Mouse (Mus musculus) megakaryocyte, embryonic 14.5 days (primary cell): Measurements from ENCODE around the gene Gfra1. TPM values are rescaled to one million over a fixed set of nuclear protein-coding genes. Genes with fewer than 3 reads are reported as not detected.

Experiments
- H3K27me3 ChIP-seq: replicated peaks from 2 replicates; pipeline ENCODE3; 2012; ENCODE audit warnings: inconsistent platforms
- H3K36me3 ChIP-seq: replicated peaks from 2 replicates; pipeline ENCODE3; 2012; ENCODE audit warnings: low read length, inconsistent platforms, mixed read lengths
- H3K4me1 ChIP-seq: 2 replicates; pipeline ENCODE4 v1.6.1; 2012; ENCODE audit warnings: inconsistent platforms
- H3K4me3 ChIP-seq: replicated peaks from 2 replicates; pipeline ENCODE3; 2012; ENCODE audit warnings: moderate library complexity, mild to moderate bottlenecking, inconsistent platforms
- H3K9me3 ChIP-seq: 2 replicates; pipeline ENCODE4 v1.6.1; 2012; ENCODE audit warnings: inconsistent platforms
- FLI1 ChIP-seq: IDR thresholded peaks from 2 replicates; pipeline ENCODE4 v1.6.1; 2012; ENCODE audit warnings: low read length, inconsistent platforms, mixed read lengths
- GATA1 ChIP-seq: IDR thresholded peaks from 3 replicates; pipeline ENCODE4 v1.6.1; 2012; ENCODE audit warnings: mixed read lengths, low read length, inconsistent platforms, borderline replicate concordance
- polyA plus RNA-seq: library from polyadenylated mRNA; stranded (reverse); fragments of >175 nt; gene quantifications from 2 replicates; pipeline ENCODE4 v1.2.3, GENCODE M21; 2012; ENCODE audit warnings: low replicate concordance; ENCODE audit not compliant: insufficient read depth

Gene Gfra1
- polyA plus RNA-seq, 1 experiment, result not detected

DNA sequence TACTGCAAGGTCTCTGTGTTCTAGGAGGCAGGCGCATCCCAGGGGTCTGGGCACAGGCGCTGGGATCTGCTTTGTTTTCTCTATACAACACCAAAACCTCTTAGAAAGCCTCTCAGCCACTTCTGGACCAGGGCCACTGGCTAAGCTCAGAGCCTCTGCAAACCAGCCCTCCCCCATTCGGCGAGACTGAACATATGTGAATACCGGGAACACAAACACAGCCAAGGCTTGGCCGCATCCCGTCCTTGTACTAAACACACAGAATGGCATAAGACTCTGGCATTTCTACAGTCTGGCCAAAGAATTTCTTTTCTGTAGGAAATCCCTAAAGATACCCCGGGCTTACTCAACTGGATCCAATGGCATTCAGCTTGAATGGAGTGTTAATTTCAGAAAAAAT lies 183.9 kb downstream of the Gfra1 start:
- Histone ChIP-seq H3K36me3 (no peaks in the 10 kb centered on the region), H3K4me1 (no peaks in the 10 kb centered on the region), H3K9me3 (no peaks in the 10 kb centered on the region; the same call in 1 of the 2 replicates), H3K27me3 (peaks cover 2% of the 10 kb centered on the region), H3K4me3 (no peak overlapping the region)
- TF ChIP-seq FLI1, result no peak
- no peak for TF ChIP-seq GATA1

DNA sequence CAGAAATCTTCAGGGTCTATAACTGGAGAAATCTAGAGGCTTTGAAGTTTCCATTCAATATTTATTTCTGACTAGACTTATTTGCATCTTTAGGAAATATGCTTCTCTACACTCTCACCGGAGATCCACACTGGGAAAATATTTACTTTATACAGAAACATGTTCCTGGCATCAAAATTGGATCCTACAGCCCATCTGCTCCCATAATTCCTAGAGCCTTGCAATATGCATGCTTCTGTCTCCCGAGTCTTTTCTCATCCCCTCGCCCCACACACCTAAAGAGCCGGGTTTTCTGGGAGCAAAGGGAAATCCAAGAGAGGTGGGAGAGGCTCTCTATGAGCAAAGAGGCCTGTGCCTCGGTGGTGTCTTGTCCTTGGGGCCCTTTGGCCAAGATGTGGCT lies 184.9 kb downstream of the Gfra1 start:
- Histone ChIP-seq H3K27me3 (peaks cover 2% of the 10 kb centered on the region), H3K9me3 (no peaks in the 10 kb centered on the region; the same call in 1 of the 2 replicates), H3K36me3 (no peaks in the 10 kb centered on the region), H3K4me3 (no peak overlapping the region), H3K4me1 (no peaks in the 10 kb centered on the region)
- TF ChIP-seq GATA1 (no peak), FLI1 (no peak)

DNA sequence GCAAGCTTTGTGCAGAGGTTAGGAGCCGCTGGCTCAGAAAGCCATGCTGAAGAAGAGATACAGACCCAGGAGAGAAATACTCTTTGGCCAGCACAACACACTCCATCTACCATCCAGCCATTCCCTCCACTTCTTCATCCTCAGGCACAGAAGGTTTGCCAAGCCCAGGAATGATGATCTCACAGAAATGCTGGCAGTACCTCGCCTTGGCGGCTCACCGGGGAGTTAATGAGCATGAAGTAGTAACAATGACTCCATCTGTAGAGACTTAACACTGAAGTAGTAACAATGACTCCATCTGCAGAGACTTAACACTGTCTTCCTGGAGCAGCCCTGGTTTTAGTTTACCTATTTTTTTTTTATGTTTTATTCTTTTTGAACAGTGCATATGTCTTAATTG lies 187.2 kb downstream of the Gfra1 start:
- Histone ChIP-seq H3K4me1 (no peaks in the 10 kb centered on the region), H3K9me3 (no peaks in the 10 kb centered on the region), H3K36me3 (no peaks in the 10 kb centered on the region), H3K4me3 (no peak overlapping the region), H3K27me3 (no peaks in the 10 kb centered on the region)
- TF ChIP-seq GATA1 (no peak), FLI1 (no peak)

DNA sequence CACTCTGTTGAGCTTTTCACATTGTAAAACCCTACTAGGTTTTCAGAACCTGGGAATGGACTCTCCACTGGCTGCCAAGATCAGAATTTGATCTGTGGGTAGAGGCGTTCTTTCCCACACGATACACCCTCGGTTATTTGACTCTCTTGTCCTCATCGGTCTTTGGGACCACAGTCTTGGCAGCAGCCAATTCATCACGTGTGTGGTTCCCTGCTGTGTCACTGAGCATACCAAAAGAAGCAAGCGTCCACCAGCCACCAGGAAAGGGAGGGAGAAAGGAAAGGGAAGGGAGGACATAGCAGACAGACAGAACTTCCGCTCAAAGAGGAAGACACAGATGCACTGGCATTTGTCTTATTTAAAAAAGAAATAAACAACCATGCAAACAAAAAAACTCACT lies 189.1 kb downstream of the Gfra1 start:
- Histone ChIP-seq H3K9me3 (no peaks in the 10 kb centered on the region), H3K27me3 (no peaks in the 10 kb centered on the region), H3K4me3 (no peak overlapping the region), H3K36me3 (no peaks in the 10 kb centered on the region), H3K4me1 (no peaks in the 10 kb centered on the region)
- TF ChIP-seq FLI1, result no peak
- TF ChIP-seq GATA1, result no peak

DNA sequence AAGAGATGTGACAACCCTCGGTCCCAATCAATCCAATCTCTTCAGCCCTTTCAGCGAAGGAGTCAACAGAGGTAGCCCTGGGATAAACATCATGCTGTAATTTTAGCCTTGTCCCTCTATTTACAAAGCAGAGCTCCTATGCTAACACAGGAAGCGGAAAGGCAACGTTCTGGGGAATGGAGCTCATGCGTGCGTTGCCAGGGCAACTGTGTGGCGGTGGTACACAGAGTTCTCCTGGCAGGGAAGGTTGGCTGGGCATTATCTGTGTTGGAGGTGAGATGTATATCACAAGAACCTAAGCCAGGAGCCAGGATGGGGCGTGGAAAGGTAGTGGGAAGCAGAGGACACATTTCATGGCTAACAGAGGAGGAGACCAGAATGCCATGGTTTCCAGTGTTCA lies 194.8 kb downstream of the Gfra1 start:
- Histone ChIP-seq H3K36me3 (no peaks in the 10 kb centered on the region), H3K9me3 (peaks cover 12% of the 10 kb centered on the region), H3K27me3 (peaks cover 3% of the 10 kb centered on the region), H3K4me1 (no peaks in the 10 kb centered on the region), H3K4me3 (no peak overlapping the region)
- TF ChIP-seq GATA1 (no peak), FLI1 (no peak)

DNA sequence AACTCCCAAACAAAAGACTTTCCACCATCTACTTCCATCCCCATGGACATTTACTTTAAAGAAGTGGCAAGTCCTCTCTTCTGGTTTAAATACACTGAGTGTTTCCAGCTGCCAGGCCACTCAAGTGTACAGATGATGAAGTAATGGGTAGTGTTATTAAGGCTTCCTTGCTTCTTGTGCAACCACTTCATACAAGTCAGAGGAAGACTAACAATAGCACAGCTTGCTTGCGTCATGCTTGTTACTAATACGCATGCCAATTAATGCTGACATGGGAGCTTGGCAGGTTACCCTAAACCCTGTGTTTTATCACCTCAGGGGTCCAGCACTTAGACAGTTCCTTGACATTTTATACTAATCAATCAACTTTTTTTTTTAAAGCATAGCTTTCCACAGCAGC lies 196.5 kb downstream of the Gfra1 start:
- peaks cover 12% of the 10 kb centered on the region for H3K9me3 ChIP-seq
- TF ChIP-seq GATA1 (no peak), FLI1 (no peak)
- H3K36me3 ChIP-seq, result no peaks in the 10 kb centered on the region
- H3K4me3 ChIP-seq, result no peak overlapping the region
- H3K4me1 ChIP-seq, result no peaks in the 10 kb centered on the region
- peaks cover 3% of the 10 kb centered on the region for H3K27me3 ChIP-seq

DNA sequence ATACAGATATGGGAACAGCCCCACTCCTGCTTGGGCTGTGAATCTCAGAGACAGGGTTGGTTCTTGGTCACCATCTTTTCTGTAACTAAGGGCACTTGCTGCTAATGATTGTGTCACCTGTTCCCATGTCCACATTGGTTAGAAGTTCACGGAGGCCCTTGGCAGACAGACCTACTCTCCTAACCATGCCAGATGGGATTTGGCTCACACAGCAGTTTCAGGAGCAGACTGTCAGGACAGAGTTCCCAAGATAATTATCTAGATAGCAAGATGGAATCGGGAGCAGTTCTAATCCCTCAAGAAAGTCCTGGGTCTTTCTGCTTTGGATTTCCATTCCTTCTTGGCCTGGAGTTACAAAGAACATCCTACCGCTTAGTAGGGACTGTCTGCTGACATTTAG lies 199.2 kb downstream of the Gfra1 start:
- no peaks in the 10 kb centered on the region for H3K36me3 ChIP-seq
- TF ChIP-seq GATA1 (no peak), FLI1 (no peak)
- no peak overlapping the region for H3K4me3 ChIP-seq
- no peaks in the 10 kb centered on the region for H3K4me1 ChIP-seq
- peaks cover 3% of the 10 kb centered on the region for H3K27me3 ChIP-seq
- H3K9me3 ChIP-seq, result peaks cover 12% of the 10 kb centered on the region

DNA sequence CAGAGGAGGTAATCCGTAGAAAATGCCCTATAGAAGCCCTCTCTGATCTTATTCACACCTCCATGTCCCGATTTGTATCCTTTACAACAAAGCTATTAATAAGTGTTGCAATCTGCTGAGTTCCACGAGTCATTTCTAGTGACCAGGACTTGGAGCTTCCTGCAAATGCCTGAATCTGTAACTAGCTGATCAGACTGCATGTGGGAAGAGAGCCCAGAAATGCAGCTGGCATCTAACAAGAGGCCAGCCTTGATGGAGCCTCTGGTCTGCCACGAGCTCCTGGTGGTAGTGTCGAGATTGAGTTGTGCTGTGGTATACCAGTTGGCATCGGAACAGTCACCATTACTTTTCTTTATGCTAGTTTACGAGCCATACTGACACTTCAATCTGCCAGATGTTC lies 200.3 kb downstream of the Gfra1 start:
- no peak overlapping the region for H3K4me3 ChIP-seq
- H3K4me1 ChIP-seq, result no peaks in the 10 kb centered on the region
- TF ChIP-seq GATA1 (no peak), FLI1 (no peak)

DNA sequence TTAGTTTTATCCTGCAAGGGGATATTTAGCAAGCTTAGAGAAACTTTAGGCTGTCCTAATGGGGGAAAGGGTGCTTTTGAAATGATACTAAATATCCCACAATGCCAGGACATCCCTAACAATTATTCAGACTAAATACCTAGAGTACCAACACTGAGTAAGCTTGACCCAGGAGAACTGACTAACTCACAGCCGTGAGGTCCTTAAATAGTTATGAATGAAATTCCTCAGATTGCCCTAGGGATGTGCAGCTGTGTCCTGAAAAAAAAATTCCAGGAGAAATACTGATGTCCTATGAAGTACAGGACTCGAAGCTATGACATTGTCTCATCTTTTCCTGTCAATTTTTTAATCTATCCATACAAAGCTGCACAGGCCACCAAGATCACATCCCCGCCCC lies 201.5 kb downstream of the Gfra1 start:
- Histone ChIP-seq H3K4me1 (no peaks in the 10 kb centered on the region), H3K9me3 (peaks cover 7% of the 10 kb centered on the region), H3K36me3 (no peaks in the 10 kb centered on the region), H3K27me3 (peaks cover 3% of the 10 kb centered on the region), H3K4me3 (no peak overlapping the region)
- TF ChIP-seq FLI1 (no peak), GATA1 (no peak)

More for the DNA sequence above, 200.3 kb downstream of the Gfra1 start:
- Histone ChIP-seq H3K27me3 (peaks cover 3% of the 10 kb centered on the region), H3K9me3 (peaks cover 7% of the 10 kb centered on the region), H3K36me3 (no peaks in the 10 kb centered on the region)

DNA sequence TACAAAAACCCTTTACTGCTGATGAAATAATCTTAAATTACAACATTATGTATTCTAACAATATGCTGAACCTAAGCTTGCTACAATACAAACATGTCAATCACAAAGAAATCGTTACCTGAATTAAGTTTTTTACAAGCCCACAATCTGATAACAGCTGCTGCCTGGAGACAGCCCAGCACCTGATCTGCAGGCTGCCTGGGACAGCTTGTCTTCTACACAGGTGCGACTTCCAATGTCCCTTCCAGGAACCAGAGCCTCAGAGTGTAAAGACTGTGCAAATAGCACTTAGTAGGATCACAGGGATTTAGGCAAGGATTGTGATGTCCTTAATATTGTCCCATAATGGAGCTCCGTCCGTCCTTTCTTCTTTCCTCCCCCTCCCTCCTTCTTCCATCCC lies 204.0 kb downstream of the Gfra1 start:
- TF ChIP-seq GATA1 (no peak), FLI1 (no peak)
- H3K9me3 ChIP-seq, result no peaks in the 10 kb centered on the region
- no peak overlapping the region for H3K4me3 ChIP-seq
- no peaks in the 10 kb centered on the region for H3K4me1 ChIP-seq
- H3K27me3 ChIP-seq, result no peaks in the 10 kb centered on the region
- H3K36me3 ChIP-seq, result no peaks in the 10 kb centered on the region

DNA sequence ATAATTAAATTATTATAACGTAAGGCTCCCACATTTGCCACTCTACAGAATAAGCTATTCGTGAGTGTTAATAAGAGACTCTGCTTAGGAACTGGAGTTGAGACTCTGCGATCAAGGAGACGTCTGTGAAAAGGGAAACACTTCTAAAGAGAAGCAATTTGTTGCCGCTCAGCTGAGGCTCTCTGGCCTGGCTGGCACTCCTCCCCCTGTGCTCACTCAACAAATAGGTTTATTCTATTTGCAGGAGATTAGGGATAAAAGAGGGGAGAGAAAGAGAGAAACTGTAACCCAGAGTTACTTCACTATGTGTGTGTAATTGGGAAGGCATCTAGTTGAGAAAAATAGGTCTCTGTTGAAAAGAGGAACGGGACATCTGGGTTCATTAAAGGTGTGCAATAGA lies 204.6 kb downstream of the Gfra1 start:
- Histone ChIP-seq H3K9me3 (no peaks in the 10 kb centered on the region), H3K36me3 (no peaks in the 10 kb centered on the region), H3K4me3 (no peak overlapping the region), H3K27me3 (no peaks in the 10 kb centered on the region), H3K4me1 (no peaks in the 10 kb centered on the region)
- no peak for TF ChIP-seq GATA1
- no peak for TF ChIP-seq FLI1

DNA sequence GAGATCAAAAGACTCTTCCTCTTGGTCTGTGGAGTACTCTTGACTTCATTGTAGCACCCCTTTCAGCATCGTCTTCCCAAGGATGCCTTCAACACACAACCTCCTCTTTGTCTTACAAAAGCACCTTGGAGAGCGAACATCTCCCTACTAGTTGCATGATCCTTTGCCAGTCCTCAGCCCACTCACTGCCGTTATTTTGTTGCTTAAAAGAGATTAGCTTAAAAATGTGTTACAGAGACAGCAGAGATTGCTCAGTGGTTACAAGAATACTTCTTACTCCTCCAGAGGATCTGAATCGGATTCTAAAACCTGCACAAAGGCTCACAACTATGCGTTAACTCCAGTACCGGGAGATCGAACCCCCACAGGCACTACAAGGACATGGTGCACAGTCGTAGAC lies 205.5 kb downstream of the Gfra1 start:
- H3K36me3 ChIP-seq, result no peaks in the 10 kb centered on the region
- H3K4me3 ChIP-seq, result no peak overlapping the region
- peaks cover 3% of the 10 kb centered on the region for H3K27me3 ChIP-seq
- TF ChIP-seq GATA1 (no peak), FLI1 (no peak)
- H3K9me3 ChIP-seq, result no peaks in the 10 kb centered on the region
- H3K4me1 ChIP-seq, result no peaks in the 10 kb centered on the region
